Mouse (Mus musculus) left cerebral cortex, postnatal 25 days (tissue): ENCODE data around the gene Exosc5. TPM values are rescaled to one million over a fixed set of nuclear protein-coding genes. Genes with fewer than 3 reads are reported as not detected.

Experiments
- DNase-seq, 2 experiments: peaks; one replicate each; pipeline ENCODE4 v3.0.0; 2022; ENCODE audit warnings: low spot score in 2 of 2, mixed read lengths in 1 of 2
- intact Hi-C: fragments of 180-260 bp; cut with DNase I; formaldehyde crosslinking; loops from one replicate; pipeline ENCODE4 v1.15.1; 2025
- total RNA-seq, 2 experiments: library from RNA; stranded (reverse); gene quantifications; 2 replicates each; pipeline ENCODE4 v1.2.3; 2021

Gene Exosc5
- total RNA-seq, 2 experiments from 2014 or later = 24.0 to 24.4 TPM

- intact Hi-C loops = no loop called here
- DNase-seq = no peak
Observed at GRCm38 (mm10) chr7:25720760-25721159, 61.8 kb downstream of the Exosc5 start.

Other genes with a start within 250 kb of the Exosc5 start
- gene Cxcl17, start 246.3 kb upstream of the Exosc5 start, total RNA-seq = not detected
- gene Ceacam1, start 181.6 kb upstream of the Exosc5 start, total RNA-seq = 1 to 10 TPM; 2.2 to 2.7 TPM
- gene Ceacam2, start 119.3 kb upstream of the Exosc5 start, total RNA-seq = under 1 TPM; 0.30 TPM
- gene Erich4, start 43.3 kb upstream of the Exosc5 start, total RNA-seq = not detected
- gene Dmac2, start 39.8 kb upstream of the Exosc5 start, total RNA-seq = 10 to 100 TPM; 45.7 to 45.9 TPM
- under 1 TPM; 0.34 to 0.82 TPM for gene B3gnt8, start 32.5 kb upstream of the Exosc5 start, total RNA-seq
- 10 to 100 TPM; 31.8 to 33.8 TPM for gene Bckdha, start 183 bp upstream of the Exosc5 start, total RNA-seq
- 10 to 100 TPM; 33.1 to 36.3 TPM for gene Tmem91, start 16.0 kb downstream of the Exosc5 start, total RNA-seq
- 10 to 100 TPM; 23.5 to 24.9 TPM for gene B9d2, start 21.6 kb downstream of the Exosc5 start, total RNA-seq
- 1 to 10 TPM; 9.3 to 9.4 TPM for gene Tgfb1, start 27.8 kb downstream of the Exosc5 start, total RNA-seq
- 10 to 100 TPM; 61.8 to 70.1 TPM for gene Ccdc97, start 59.9 kb downstream of the Exosc5 start, total RNA-seq
- 100 to 1,000 TPM in 1 of 2 experiments, 10 to 100 TPM in 1; 98.4 to 105 TPM for gene Hnrnpul1, start 95.6 kb downstream of the Exosc5 start, total RNA-seq
- 10 to 100 TPM; 33.6 to 37.2 TPM for gene Axl, start 129.5 kb downstream of the Exosc5 start, total RNA-seq
- gene Cyp2s1, start 157.7 kb downstream of the Exosc5 start, total RNA-seq = 1 to 10 TPM; 1.6 to 4.9 TPM
- under 1 TPM; 0.23 to 0.48 TPM for gene Cyp2b10, start 238.5 kb downstream of the Exosc5 start, total RNA-seq